In genomic region chr17:72603886-72604609, GRCm38 (mm10) we compare ENCODE assay signal across 8 mouse cellular contexts. TPM values are rescaled to one million over a fixed set of nuclear protein-coding genes. Genes with fewer than 3 reads are reported as not detected.
DNase-seq lines count a peak whose midpoint lies in the region; ATAC-seq lines count a peak whose summit lies in the region.

No protein-coding gene starts in this region.

- H3K4me2 ChIP-seq in kidney, embryonic 14.5 days (replicated peaks; ENCODE audit: low read depth, low read length), result peak overlapping the region; percentile 83
- H3K4me2 ChIP-seq in forebrain, embryonic 12.5 days, result peak overlapping the region; percentile 98
- peak overlapping the region; percentile 72 for H3K4me2 ChIP-seq in liver, embryonic 11.5 days

- WGBS in kidney, embryonic 14.5 days, result 3% methylated on average over 50 of the region's 51 CpGs
- under 1% methylated on average over 51 of the region's 51 CpGs for WGBS in forebrain, embryonic 12.5 days
- 4% methylated on average over 49 of the region's 51 CpGs for WGBS in liver, embryonic 11.5 days

- peak overlapping the region; percentile 44 for H3K4me3 ChIP-seq in kidney, embryonic 14.5 days (ENCODE audit: low read length)
- peak overlapping the region; percentile 56 for H3K4me3 ChIP-seq in forebrain, embryonic 12.5 days (replicated peaks)
- H3K4me3 ChIP-seq in liver, embryonic 11.5 days (ENCODE audit: low read depth, low read length), result peak overlapping the region; percentile 46

- peaks cover 6% of the 10 kb centered on the region; the same call in 1 of the 2 replicates for H3K4me1 ChIP-seq in kidney, embryonic 14.5 days (ENCODE audit: control insufficient read depth, insufficient read depth, low read length)
- peaks cover 27% of the 10 kb centered on the region for H3K4me1 ChIP-seq in forebrain, embryonic 12.5 days
- H3K4me1 ChIP-seq in liver, embryonic 11.5 days (replicated peaks; ENCODE audit: control insufficient read depth, insufficient read depth, low read length), result no peaks in the 10 kb centered on the region

- DNase-seq in kidney, adult 11 months, result no peak
- DNase-seq in ZHBTc4 (ENCODE audit: low read depth, low spot score), result peak; percentile 66
- peak; percentile 31 for DNase-seq in liver, embryonic 11.5 days (ENCODE audit: low spot score)
- DNase-seq in layer of hippocampus, adult 9-10 months (ENCODE audit: low spot score), result no peak
- DNase-seq in retina, embryonic 14.5 days (ENCODE audit: low spot score), result no peak

- no peak overlapping the region for H3K27ac ChIP-seq in kidney, embryonic 14.5 days (ENCODE audit: low read depth, low read length)
- no peak overlapping the region for H3K27ac ChIP-seq in forebrain, embryonic 12.5 days
- H3K27ac ChIP-seq in liver, embryonic 11.5 days (ENCODE audit: low read depth, low read length), result no peak overlapping the region

- H3K9ac ChIP-seq in kidney, embryonic 14.5 days (ENCODE audit: low read depth, low read length), result no peak overlapping the region
- H3K9ac ChIP-seq in forebrain, embryonic 12.5 days, result 0 out of 2 replicates have a peak overlapping the region, but pooled peaks have one; percentile 49
- H3K9ac ChIP-seq in liver, embryonic 11.5 days (ENCODE audit: low read depth, low read length), result no peak overlapping the region

- H3K9me3 ChIP-seq in kidney, embryonic 14.5 days (ENCODE audit: control insufficient read depth, low read length), result no peaks in the 10 kb centered on the region
- H3K9me3 ChIP-seq in forebrain, embryonic 12.5 days, result no peaks in the 10 kb centered on the region
- H3K9me3 ChIP-seq in liver, embryonic 11.5 days (ENCODE audit: control insufficient read depth, low read length), result no peaks in the 10 kb centered on the region

- peak; percentile 68 for ATAC-seq in kidney, embryonic 14.5 days (ENCODE audit: low FRiP score, low TSS enrichment)
- peak; percentile 72 for ATAC-seq in forebrain, embryonic 12.5 days (ENCODE audit: low FRiP score)
- ATAC-seq in liver, embryonic 11.5 days (replicated peaks; ENCODE audit: low FRiP score), result peak; percentile 2; the same call in 1 of the 2 replicates
- no peak for ATAC-seq in megakaryocyte progenitor cell, adult 5-6 weeks (replicated peaks; ENCODE audit: poor library complexity)

- no peaks in the 10 kb centered on the region for H3K36me3 ChIP-seq in kidney, embryonic 14.5 days (ENCODE audit: control insufficient read depth, insufficient read depth, low read length)
- no peaks in the 10 kb centered on the region for H3K36me3 ChIP-seq in forebrain, embryonic 12.5 days (replicated peaks)
- H3K36me3 ChIP-seq in liver, embryonic 11.5 days (ENCODE audit: control insufficient read depth, insufficient read depth, low read length), result no peaks in the 10 kb centered on the region

- H3K27me3 ChIP-seq in kidney, embryonic 14.5 days (ENCODE audit: control insufficient read depth, insufficient read depth, low read length), result peaks cover 32% of the 10 kb centered on the region
- peaks cover 34% of the 10 kb centered on the region for H3K27me3 ChIP-seq in forebrain, embryonic 12.5 days
- H3K27me3 ChIP-seq in liver, embryonic 11.5 days (replicated peaks; ENCODE audit: control insufficient read depth, insufficient read depth, low read length), result peaks cover 33% of the 10 kb centered on the region

RNA-seq across cellular contexts. Expression of gene Alk, which starts 0.4 kb away (rescaled TPM):
- 0.11 and 0.20 TPM in 2 replicates for polyA plus RNA-seq in kidney, embryonic 14.5 days (2014; fragmentation: Nextera tagmentation; extraction: Ambion mirVana)
- 0.72 and 0.77 TPM in 2 replicates for polyA plus RNA-seq in forebrain, embryonic 12.5 days (2016; fragmentation: Nextera tagmentation; extraction: Ambion mirVana)
- polyA plus RNA-seq in liver, embryonic 11.5 days (2014; fragmentation: Nextera tagmentation; extraction: Ambion mirVana), result 0.21 and 0.22 TPM in 2 replicates
- total RNA-seq in megakaryocyte progenitor cell, adult 5-6 weeks (2015), result not detected in 2 replicates
- total RNA-seq in megakaryocyte progenitor cell, adult 5-6 weeks (2017), result not detected in 2 replicates

Comparison
In these comparisons a context has a peak if more than half of its experiments do, and no peak if none do; other contexts are left out.
1. DNase-seq: peak in ZHBTc4 (single experiment) and liver, embryonic 11.5 days (single experiment); none in kidney, adult 11 months (single experiment), layer of hippocampus, adult 9-10 months (single experiment) and retina, embryonic 14.5 days (single experiment).
2. Peak in every context shown above with its lines, with median percentiles within 50 percentile points of each other: H3K4me2 ChIP-seq and H3K4me3 ChIP-seq.